ENCODE assay signal across 1 mouse cellular context in the genomic region with DNA sequence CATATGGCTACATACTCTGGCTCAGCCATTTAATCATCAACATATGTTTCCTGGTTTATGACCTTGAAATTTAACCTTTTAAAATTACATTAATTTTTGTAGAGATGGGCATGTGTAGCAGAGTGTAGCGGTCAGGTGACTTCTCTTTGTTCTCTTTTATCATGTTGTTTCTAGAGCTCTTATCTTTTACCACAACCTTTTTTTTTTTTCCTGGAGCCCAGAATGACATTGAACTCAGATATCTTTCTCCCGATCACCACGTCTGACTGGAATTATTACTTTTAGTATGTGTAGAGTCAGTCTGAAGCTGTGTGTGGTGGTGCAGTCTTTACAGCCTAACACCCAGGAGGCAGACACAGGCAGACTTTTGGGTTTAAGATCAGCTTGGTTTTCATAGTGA.
TF ChIP-seq lines count a peak whose summit lies in the region.

No protein-coding gene starts in this region.

TF ChIP-seq in MEL, 35 proteins besides CTCF, POLR2A, EP300 and RAD21 (continued from another document):
- TF ChIP-seq MAZ (IDR thresholded peaks at IDR 0.05; ENCODE audit: low read depth, low read length) (no peak), TCF12 (IDR thresholded peaks at IDR 0.05; ENCODE audit: low read depth, low read length) (peak; percentile 73), POLR2AphosphoS5 (IDR thresholded peaks at IDR 0.05; ENCODE audit: borderline replicate concordance, low read depth, low read length) (no peak), SMC3 (IDR thresholded peaks at IDR 0.05; ENCODE audit: low read depth, low read length) (no peak), RCOR1 (IDR thresholded peaks at IDR 0.05; ENCODE audit: low read depth, low read length) (peak; percentile 81), MAFK (IDR thresholded peaks at IDR 0.05; ENCODE audit: borderline replicate concordance, low read depth, low read length) (no peak), GATA1 (IDR thresholded peaks at IDR 0.05; ENCODE audit: low read depth, low read length) (peak; percentile 94), UBTF (IDR thresholded peaks at IDR 0.05; ENCODE audit: borderline replicate concordance, insufficient read depth, low read depth, low read length) (no peak), ELF1 (IDR thresholded peaks at IDR 0.05; ENCODE audit: low read depth, low read length) (no peak), POLR2AphosphoS2 (IDR thresholded peaks at IDR 0.05; ENCODE audit: low read length) (no peak), MAX (IDR thresholded peaks at IDR 0.05; ENCODE audit: low read length) (peak; percentile 8; the same call in 1 of the 2 replicates), ZMIZ1 (IDR thresholded peaks at IDR 0.05; ENCODE audit: low read depth, low read length) (no peak), NELFE (IDR thresholded peaks at IDR 0.05; ENCODE audit: low read depth, low read length) (no peak), JUND (IDR thresholded peaks at IDR 0.05; ENCODE audit: low read depth, low read length) (no peak), GABPA (IDR thresholded peaks at IDR 0.05; ENCODE audit: low read depth, low read length) (no peak), MYC (IDR thresholded peaks at IDR 0.05; ENCODE audit: low read depth, low read length) (no peak), TAL1 (IDR thresholded peaks at IDR 0.05; ENCODE audit: low read length) (no peak), MEF2A (IDR thresholded peaks at IDR 0.05; ENCODE audit: extremely low read depth, insufficient replicate concordance, low read depth, low read length, poor library complexity, severe bottlenecking) (no peak), MXI1 (IDR thresholded peaks at IDR 0.05; ENCODE audit: low read depth, low read length) (peak; percentile 79), E2F4 (IDR thresholded peaks at IDR 0.05; ENCODE audit: borderline replicate concordance, low read depth, low read length) (no peak), BHLHE40 (IDR thresholded peaks at IDR 0.05; ENCODE audit: borderline replicate concordance, low read depth, low read length) (peak; percentile 97), ETS1 (IDR thresholded peaks at IDR 0.05; ENCODE audit: low read depth, low read length) (peak; percentile 93), NRF1 (IDR thresholded peaks at IDR 0.05; ENCODE audit: insufficient read depth, low read depth, low read length, poor library complexity, severe bottlenecking) (0 out of 2 replicates have a peak, but pooled peaks have one; percentile 31), USF1 (IDR thresholded peaks at IDR 0.05; ENCODE audit: low read depth, low read length) (peak; percentile 93), CHD1 (IDR thresholded peaks at IDR 0.05; ENCODE audit: low read depth, low read length) (no peak), USF2 (IDR thresholded peaks at IDR 0.05; ENCODE audit: borderline replicate concordance in 1 of 2, insufficient read depth in 1 of 2, low read depth in 1 of 2, low read length in 2 of 2) (peak in 1 of 2 experiments; percentile 64; a peak in 1 of 4 replicates), ZNF384 (IDR thresholded peaks at IDR 0.05; ENCODE audit: low read depth, low read length) (peak; percentile 98), HCFC1 (IDR thresholded peaks at IDR 0.05; ENCODE audit: low read depth, low read length) (0 out of 2 replicates have a peak, but pooled peaks have one; percentile 34), MYB (IDR thresholded peaks at IDR 0.05; ENCODE audit: low read depth, low read length) (no peak), ZC3H11A (IDR thresholded peaks at IDR 0.05; ENCODE audit: low read depth, low read length) (no peak), SIN3A (IDR thresholded peaks at IDR 0.05; ENCODE audit: low read length) (peak; percentile 93), CHD2 (IDR thresholded peaks at IDR 0.05; ENCODE audit: low read length) (no peak), ZKSCAN1 (IDR thresholded peaks at IDR 0.05; ENCODE audit: low read depth, low read length) (no peak; the same call in 1 of the 2 replicates)
